Mouse (Mus musculus) liver, embryonic 14.5 days (tissue): ENCODE results near the gene Dock7. TPM values are rescaled to one million over a fixed set of nuclear protein-coding genes. Genes with fewer than 3 reads are reported as not detected.

Experiments used
- ATAC-seq: fragments of 200-750 bp; cut with Nextera tagmentation; 2 replicates; pipeline ENCODE4 v1.8.0; 2017; ENCODE audit warnings: moderate number of reproducible peaks, mild to moderate bottlenecking, moderate library complexity; ENCODE audit not compliant: insufficient read depth
- DNase-seq, 3 experiments: peaks; one replicate each; pipeline ENCODE4 v3.0.0-alpha.2; 2012 to 2013; ENCODE audit warnings: low read depth in 3 of 3, low spot score in 3 of 3
- H3K27ac ChIP-seq: fragments of 300-500 bp; sonication (generic); 2 replicates; pipeline ENCODE4 v1.5.1; 2014; ENCODE audit warnings: moderate library complexity, mild to moderate bottlenecking, control low read depth, inconsistent platforms
- H3K27me3 ChIP-seq: fragments of 300-500 bp; sonication (generic); 2 replicates; pipeline ENCODE4 v1.6.1; 2014; ENCODE audit warnings: mild to moderate bottlenecking, low read length, moderate library complexity; ENCODE audit not compliant: control insufficient read depth, insufficient read depth
- H3K36me3 ChIP-seq: fragments of 300-500 bp; sonication (generic); replicated peaks from 2 replicates; pipeline ENCODE4 v1.6.1; 2014; ENCODE audit warnings: low read depth; ENCODE audit not compliant: control insufficient read depth, insufficient read depth
- H3K4me1 ChIP-seq, 2 experiments: fragments of 200-500 bp in 1 of 2; fragments of 300-500 bp in 1 of 2; sonication (generic) in 1 of 2; replicated peaks; 2 replicates each; pipeline ENCODE4 v1.6.1; 2012 to 2014; ENCODE audit warnings: antibody characterized with exemption in 1 of 2, inconsistent platforms in 1 of 2, low read length in 1 of 2; ENCODE audit not compliant: control insufficient read depth in 2 of 2, insufficient read depth in 2 of 2
- H3K4me2 ChIP-seq: fragments of 300-500 bp; sonication (generic); 2 replicates; pipeline ENCODE4 v1.6.1; 2014; ENCODE audit warnings: low read depth, mild to moderate bottlenecking, control low read depth, moderate library complexity
- H3K4me3 ChIP-seq, 2 experiments: fragments of 200-500 bp in 1 of 2; fragments of 300-500 bp in 1 of 2; sonication (generic) in 1 of 2; 2 replicates each; pipeline ENCODE4 v1.5.1; 2012 to 2014; ENCODE audit warnings: low read depth in 2 of 2, low read length in 2 of 2, mild to moderate bottlenecking in 2 of 2, control low read depth in 1 of 2, inconsistent platforms in 1 of 2, moderate library complexity in 1 of 2; ENCODE audit not compliant: insufficient read depth in 1 of 2
- H3K9ac ChIP-seq: fragments of 300-500 bp; sonication (generic); replicated peaks from 2 replicates; pipeline ENCODE4 v1.6.1; 2014; ENCODE audit warnings: mild to moderate bottlenecking, control low read depth, moderate library complexity
- H3K9me3 ChIP-seq: fragments of 300-500 bp; sonication (generic); 2 replicates; pipeline ENCODE4 v1.6.1; 2016; ENCODE audit warnings: low read length, mixed read lengths; ENCODE audit not compliant: control insufficient read depth
- CTCF ChIP-seq: IDR thresholded peaks from 2 replicates; pipeline ENCODE4 v1.5.1; 2016; ENCODE audit warnings: antibody characterized with exemption, low read depth, control low read depth
- EP300 ChIP-seq: IDR thresholded peaks from 2 replicates; pipeline ENCODE4 v1.6.1; 2016; ENCODE audit warnings: antibody characterized with exemption, low read depth
- WGBS: fragments of 180-500 bp; shearing (Covaris S2); extraction: QIAGEN DNeasy Blood & Tissue Kit; methylation state at CpG from one replicate; pipeline ENCODE4 v1.1.7; 2014; ENCODE audit not compliant: insufficient replicate concordance; 5-methylcytosine and 5-hydroxymethylcytosine counted together
- polyA plus RNA-seq, 2 experiments: library from polyadenylated mRNA; depleted of rRNA in 1 of 2; stranded (reverse) in 1 of 2; unstranded in 1 of 2; fragments of >200 nt; fragmentation: Nextera tagmentation in 1 of 2; extraction: Ambion mirVana in 1 of 2; gene quantifications; 2 replicates each; pipeline versions ENCODE4 v1.2.1 to v1.2.3; 2012 to 2014

Dock7 gene
- polyA plus RNA-seq (2012; rRNA removed) (8.3 and 15.2 TPM in 2 replicates), polyA plus RNA-seq (2014; fragmentation: Nextera tagmentation; extraction: Ambion mirVana) (9.0 and 10.6 TPM in 2 replicates)

- Histone ChIP-seq H3K27ac (no peak within 1 kb of the TSS), H3K9ac (peak within 1 kb of the TSS; percentile 72), H3K9me3 (no peaks in the 10 kb centered on the region), H3K4me3 (peak within 1 kb of the TSS; percentile 73 to 79), H3K4me1 (peaks cover 4 to 22% of the 10 kb centered on the region in 2 experiments), H3K4me2 (peak within 1 kb of the TSS; percentile 86), H3K36me3 (no peaks in the 10 kb centered on the region), H3K27me3 (no peaks in the 10 kb centered on the region)
- WGBS, result under 1% methylated on average over 90 of the region's 117 CpGs
- peak; percentile 41 to 50 (median 50) for DNase-seq
- TF ChIP-seq EP300, result no peak
- TF ChIP-seq CTCF, result no peak
- ATAC-seq, result peak; percentile 94
Measured at GRCm38 (mm10) chr4:99120211-99121122, at the start of gene Dock7. Gene Dock7, minus strand, starts transcription at chr4:99120915.

- no peak overlapping the region for H3K27ac ChIP-seq
- H3K4me1 ChIP-seq, result no peaks in the 10 kb centered on the region
- H3K4me2 ChIP-seq, result no peak overlapping the region
- DNase-seq, result no peak
- H3K9ac ChIP-seq, result no peak overlapping the region
- H3K4me3 ChIP-seq, result no peak overlapping the region
- H3K9me3 ChIP-seq, result no peaks in the 10 kb centered on the region
- TF ChIP-seq CTCF (no peak), EP300 (no peak)
- no peak for ATAC-seq
- H3K27me3 ChIP-seq, result no peaks in the 10 kb centered on the region
- 50% methylated on average over 5 of the region's 5 CpGs for WGBS
- H3K36me3 ChIP-seq, result no peaks in the 10 kb centered on the region
Measured at GRCm38 (mm10) chr4:99168869-99169268, 48.2 kb upstream of the Dock7 start.

GRCm38 (mm10) chr4:99163547-99163946, 42.8 kb upstream of the Dock7 start:
- H3K9me3 ChIP-seq, result no peaks in the 10 kb centered on the region
- H3K4me1 ChIP-seq, result no peaks in the 10 kb centered on the region
- H3K27me3 ChIP-seq, result no peaks in the 10 kb centered on the region; the same call in 1 of the 2 replicates
- H3K9ac ChIP-seq, result no peak overlapping the region
- no peak for ATAC-seq
- WGBS, result 13% methylated on average over 4 of the region's 4 CpGs
- no peak overlapping the region for H3K4me2 ChIP-seq
- H3K4me3 ChIP-seq, result no peak overlapping the region
- DNase-seq, result no peak
- no peaks in the 10 kb centered on the region for H3K36me3 ChIP-seq
- H3K27ac ChIP-seq, result no peak overlapping the region
- TF ChIP-seq CTCF (no peak), EP300 (no peak)

GRCm38 (mm10) chr4:99163001-99163400, 42.3 kb upstream of the Dock7 start:
- TF ChIP-seq CTCF (no peak), EP300 (no peak)
- Histone ChIP-seq H3K36me3 (no peaks in the 10 kb centered on the region), H3K27me3 (no peaks in the 10 kb centered on the region; the same call in 1 of the 2 replicates), H3K4me3 (no peak overlapping the region), H3K4me1 (no peaks in the 10 kb centered on the region), H3K9me3 (no peaks in the 10 kb centered on the region), H3K4me2 (no peak overlapping the region), H3K9ac (no peak overlapping the region), H3K27ac (no peak overlapping the region)
- ATAC-seq, result no peak
- WGBS, result 42% methylated on average over 9 of the region's 9 CpGs
- no peak for DNase-seq

- no peak for DNase-seq
- H3K27ac ChIP-seq, result no peak overlapping the region
Measured at GRCm38 (mm10) chr4:99161457-99161971, 40.8 kb upstream of the Dock7 start.

More at GRCm38 (mm10) chr4:99161457-99161971, 40.8 kb upstream of the Dock7 start:
- no peak overlapping the region for H3K9ac ChIP-seq
- no peak overlapping the region for H3K4me3 ChIP-seq
- H3K4me2 ChIP-seq, result no peak overlapping the region
- WGBS, result 27% methylated on average over 6 of the region's 6 CpGs
- no peak for TF ChIP-seq CTCF
- no peak for ATAC-seq
- peaks cover 0 to 3% of the 10 kb centered on the region in 2 experiments; a peak in 1 of 4 replicates for H3K4me1 ChIP-seq
- H3K27me3 ChIP-seq, result no peaks in the 10 kb centered on the region; the same call in 1 of the 2 replicates
- no peaks in the 10 kb centered on the region for H3K36me3 ChIP-seq
- H3K9me3 ChIP-seq, result no peaks in the 10 kb centered on the region
